Mouse (Mus musculus): ENCODE measurements at regions not wholly inside any gene's neighbourhood (a gene's known extent, or its start where the extent isn't known, plus 50 kb on each side); places are given as distances from the start of the nearest gene placed in this dataset.
"Not testable (repeated sequence)": the region's sequence is repeated elsewhere in the genome, so short reads cannot be mapped to it uniquely, and the experiment has no call there.

GRCm38 (mm10) chr3:114758592-114758991, 145.3 kb upstream of the Olfm3 start:
- Histone ChIP-seq H3K4me1 (ENCODE audit: control insufficient read depth, insufficient read depth, low read length) (no peaks in the 10 kb centered on the region), H3K36me3 (ENCODE audit: control insufficient read depth, insufficient read depth, low read length) (no peaks in the 10 kb centered on the region), H3K9ac (ENCODE audit: low read depth, low read length) (no peak overlapping the region), H3K27ac (replicated peaks; ENCODE audit: low read depth, low read length) (no peak overlapping the region), H3K9me3 (ENCODE audit: control insufficient read depth, low read length) (no peaks in the 10 kb centered on the region), H3K4me3 (ENCODE audit: low read depth, low read length) (no peak overlapping the region), H3K4me2 (ENCODE audit: low read depth, low read length) (no peak overlapping the region), H3K27me3 (replicated peaks; ENCODE audit: control insufficient read depth, insufficient read depth, low read length) (no peaks in the 10 kb centered on the region)
- ATAC-seq (ENCODE audit: low read depth) (no peak), DNase-seq (ENCODE audit: low spot score) (no peak)
- 83% methylated on average over 3 of the region's 3 CpGs for WGBS

GRCm38 (mm10) chr3:114759290-114760002, 144.4 kb upstream of the Olfm3 start:
- DNase-seq (ENCODE audit: low spot score) (no peak), ATAC-seq (ENCODE audit: low read depth) (no peak)
- Histone ChIP-seq H3K4me3 (ENCODE audit: low read depth, low read length) (no peak overlapping the region), H3K4me1 (ENCODE audit: control insufficient read depth, insufficient read depth, low read length) (no peaks in the 10 kb centered on the region), H3K9ac (ENCODE audit: low read depth, low read length) (no peak overlapping the region), H3K27me3 (replicated peaks; ENCODE audit: control insufficient read depth, insufficient read depth, low read length) (no peaks in the 10 kb centered on the region), H3K27ac (replicated peaks; ENCODE audit: low read depth, low read length) (no peak overlapping the region), H3K4me2 (ENCODE audit: low read depth, low read length) (no peak overlapping the region), H3K9me3 (ENCODE audit: control insufficient read depth, low read length) (no peaks in the 10 kb centered on the region), H3K36me3 (ENCODE audit: control insufficient read depth, insufficient read depth, low read length) (no peaks in the 10 kb centered on the region)
- 43% methylated on average over 1 of the region's 1 CpGs for WGBS

GRCm38 (mm10) chr3:114762373-114762772, 141.5 kb upstream of the Olfm3 start:
- WGBS = 82% methylated on average over 7 of the region's 8 CpGs
- H3K36me3 ChIP-seq (ENCODE audit: control insufficient read depth, insufficient read depth, low read length); H3K4me1 ChIP-seq (ENCODE audit: control insufficient read depth, insufficient read depth, low read length); H3K4me2 ChIP-seq (ENCODE audit: low read depth, low read length); H3K9me3 ChIP-seq (ENCODE audit: control insufficient read depth, low read length); ATAC-seq (ENCODE audit: low read depth); H3K4me3 ChIP-seq (ENCODE audit: low read depth, low read length); DNase-seq (ENCODE audit: low spot score); H3K27me3 ChIP-seq (replicated peaks; ENCODE audit: control insufficient read depth, insufficient read depth, low read length); H3K9ac ChIP-seq (ENCODE audit: low read depth, low read length); H3K27ac ChIP-seq (replicated peaks; ENCODE audit: low read depth, low read length): not testable (repeated sequence)

- Histone ChIP-seq H3K27ac (replicated peaks; ENCODE audit: low read depth, low read length) (no peak overlapping the region), H3K36me3 (ENCODE audit: control insufficient read depth, insufficient read depth, low read length) (no peaks in the 10 kb centered on the region), H3K4me2 (ENCODE audit: low read depth, low read length) (no peak overlapping the region), H3K9ac (ENCODE audit: low read depth, low read length) (no peak overlapping the region), H3K4me3 (ENCODE audit: low read depth, low read length) (no peak overlapping the region), H3K4me1 (ENCODE audit: control insufficient read depth, insufficient read depth, low read length) (no peaks in the 10 kb centered on the region), H3K27me3 (replicated peaks; ENCODE audit: control insufficient read depth, insufficient read depth, low read length) (no peaks in the 10 kb centered on the region), H3K9me3 (ENCODE audit: control insufficient read depth, low read length) (no peaks in the 10 kb centered on the region)
- ATAC-seq (ENCODE audit: low read depth) (no peak), DNase-seq (ENCODE audit: low spot score) (no peak)
- WGBS = 42% methylated on average over 1 of the region's 1 CpGs
Measured at GRCm38 (mm10) chr3:114789082-114789481, 114.8 kb upstream of the Olfm3 start.

- no peaks in the 10 kb centered on the region for H3K4me1 ChIP-seq (ENCODE audit: control insufficient read depth, insufficient read depth, low read length)
- ATAC-seq (ENCODE audit: low read depth) (no peak), DNase-seq (ENCODE audit: low spot score) (no peak)
- no peaks in the 10 kb centered on the region for H3K9me3 ChIP-seq (ENCODE audit: control insufficient read depth, low read length)
- H3K36me3 ChIP-seq (ENCODE audit: control insufficient read depth, insufficient read depth, low read length) = no peaks in the 10 kb centered on the region
- no peak overlapping the region for H3K9ac ChIP-seq (ENCODE audit: low read depth, low read length)
- H3K4me3 ChIP-seq (ENCODE audit: low read depth, low read length) = no peak overlapping the region
- 23% methylated on average over 2 of the region's 2 CpGs for WGBS
- no peaks in the 10 kb centered on the region for H3K27me3 ChIP-seq (replicated peaks; ENCODE audit: control insufficient read depth, insufficient read depth, low read length)
- H3K27ac ChIP-seq (replicated peaks; ENCODE audit: low read depth, low read length) = no peak overlapping the region
- no peak overlapping the region for H3K4me2 ChIP-seq (ENCODE audit: low read depth, low read length)
Measured at GRCm38 (mm10) chr3:114790005-114790404, 113.9 kb upstream of the Olfm3 start.

GRCm38 (mm10) chr3:114833120-114833519, 70.8 kb upstream of the Olfm3 start:
- no peak overlapping the region for H3K4me3 ChIP-seq (ENCODE audit: low read depth, low read length)
- H3K27ac ChIP-seq (replicated peaks; ENCODE audit: low read depth, low read length) = no peak overlapping the region
- no peaks in the 10 kb centered on the region for H3K9me3 ChIP-seq (ENCODE audit: control insufficient read depth, low read length)
- DNase-seq (ENCODE audit: low spot score) (no peak), ATAC-seq (ENCODE audit: low read depth) (no peak)
- no peak overlapping the region for H3K4me2 ChIP-seq (ENCODE audit: low read depth, low read length)
- 87% methylated on average over 2 of the region's 2 CpGs for WGBS
- no peak overlapping the region for H3K9ac ChIP-seq (ENCODE audit: low read depth, low read length)
- no peaks in the 10 kb centered on the region for H3K4me1 ChIP-seq (ENCODE audit: control insufficient read depth, insufficient read depth, low read length)
- H3K36me3 ChIP-seq (ENCODE audit: control insufficient read depth, insufficient read depth, low read length) = no peaks in the 10 kb centered on the region
- no peaks in the 10 kb centered on the region for H3K27me3 ChIP-seq (replicated peaks; ENCODE audit: control insufficient read depth, insufficient read depth, low read length)
